Mouse (Mus musculus) urinary bladder, postnatal 14 days (tissue): Measurements from ENCODE around the gene Foxr1.
"Not testable (repeated sequence)": the region's sequence is repeated elsewhere in the genome, so short reads cannot be mapped to it uniquely, and the experiment has no call there.

Source experiments
- DNase-seq: peaks from one replicate; pipeline ENCODE4 v3.0.0; 2021; ENCODE audit warnings: low spot score

The Foxr1 gene

GRCm38 (mm10) chr9:44417156-44417891, 23.6 kb downstream of the Foxr1 start:
- no peak for DNase-seq

DNA sequence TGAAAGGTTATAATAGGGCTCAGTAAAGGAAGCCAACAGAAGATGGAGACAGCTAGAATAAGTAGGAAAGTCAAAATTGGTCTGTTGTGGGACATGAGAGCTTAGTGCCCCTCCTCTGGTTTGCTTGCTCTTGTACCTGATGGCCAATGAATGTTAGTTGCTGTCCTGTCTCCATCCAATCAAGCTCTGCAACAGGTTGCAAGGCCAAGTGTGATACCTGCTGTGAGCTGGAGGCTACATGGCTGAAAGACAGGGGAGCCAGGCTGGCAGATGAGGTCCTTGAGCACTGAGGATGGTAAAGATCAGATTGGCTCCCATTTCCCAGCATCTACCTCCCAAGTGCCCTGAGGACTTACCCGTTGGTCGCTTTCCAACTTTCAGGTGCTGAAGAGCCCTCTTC, 28.2 kb downstream of the Foxr1 start:
- no peak for DNase-seq

DNA sequence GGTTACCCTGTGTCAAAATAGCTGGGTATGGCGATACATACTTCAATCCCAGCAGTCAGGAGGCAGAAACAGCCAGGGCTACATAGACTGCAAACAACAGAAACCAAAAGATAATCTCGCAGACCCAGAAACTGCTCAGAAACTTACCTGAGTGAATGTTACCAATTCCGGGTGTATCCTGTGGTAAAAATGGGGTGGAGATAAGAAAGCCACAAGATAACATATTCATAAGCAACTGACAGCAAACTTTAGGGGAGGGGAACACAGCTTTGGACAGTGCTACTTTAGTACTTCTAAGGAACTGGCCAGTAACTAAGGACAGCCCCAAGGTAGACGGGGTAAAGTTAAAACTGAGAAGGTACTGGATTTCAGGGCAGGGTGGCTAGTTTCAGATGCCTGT, 28.6 kb downstream of the Foxr1 start:
- no peak for DNase-seq

- DNase-seq = no peak
These were observed 29.3 kb downstream of the Foxr1 start for GRCm38 (mm10) chr9:44411601-44412130.

DNA sequence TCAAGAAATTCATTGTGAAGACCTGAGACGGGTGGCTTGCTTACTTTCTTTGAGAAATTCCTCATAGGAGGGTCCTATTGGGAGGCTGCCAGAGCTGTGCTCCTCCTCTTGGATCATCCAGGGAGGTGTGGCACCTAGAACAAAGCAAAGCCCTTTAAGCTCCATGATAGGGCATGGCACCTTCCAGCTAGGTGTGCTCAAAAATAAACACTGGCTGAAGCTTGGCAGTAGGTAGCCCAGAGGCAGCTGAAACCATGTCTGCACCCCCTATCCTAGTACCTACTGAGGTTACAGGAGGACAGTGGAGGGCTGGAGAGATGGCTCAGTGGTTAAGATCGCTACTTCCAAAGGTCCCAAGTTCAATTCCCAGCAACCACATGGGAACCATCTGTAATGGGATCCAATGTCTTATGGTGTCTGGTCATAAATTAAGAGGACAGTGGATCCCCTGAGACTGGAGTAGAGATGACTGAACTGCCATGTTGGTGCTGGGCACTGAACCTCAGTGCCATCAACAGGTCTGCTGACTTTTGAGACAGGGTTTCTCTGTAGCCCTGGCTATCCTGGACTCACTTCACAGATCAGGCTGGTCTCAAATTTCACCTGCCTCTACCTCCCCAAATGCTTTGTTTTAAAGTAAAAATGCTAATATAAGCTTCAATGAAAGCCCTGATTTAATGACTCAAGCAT, 30.1 kb downstream of the Foxr1 start:
- DNase-seq = no peak

GRCm38 (mm10) chr9:44408693-44409092, 32.2 kb downstream of the Foxr1 start:
- DNase-seq = not testable (repeated sequence)

GRCm38 (mm10) chr9:44407752-44408097, 33.2 kb downstream of the Foxr1 start:
- DNase-seq = no peak

DNA sequence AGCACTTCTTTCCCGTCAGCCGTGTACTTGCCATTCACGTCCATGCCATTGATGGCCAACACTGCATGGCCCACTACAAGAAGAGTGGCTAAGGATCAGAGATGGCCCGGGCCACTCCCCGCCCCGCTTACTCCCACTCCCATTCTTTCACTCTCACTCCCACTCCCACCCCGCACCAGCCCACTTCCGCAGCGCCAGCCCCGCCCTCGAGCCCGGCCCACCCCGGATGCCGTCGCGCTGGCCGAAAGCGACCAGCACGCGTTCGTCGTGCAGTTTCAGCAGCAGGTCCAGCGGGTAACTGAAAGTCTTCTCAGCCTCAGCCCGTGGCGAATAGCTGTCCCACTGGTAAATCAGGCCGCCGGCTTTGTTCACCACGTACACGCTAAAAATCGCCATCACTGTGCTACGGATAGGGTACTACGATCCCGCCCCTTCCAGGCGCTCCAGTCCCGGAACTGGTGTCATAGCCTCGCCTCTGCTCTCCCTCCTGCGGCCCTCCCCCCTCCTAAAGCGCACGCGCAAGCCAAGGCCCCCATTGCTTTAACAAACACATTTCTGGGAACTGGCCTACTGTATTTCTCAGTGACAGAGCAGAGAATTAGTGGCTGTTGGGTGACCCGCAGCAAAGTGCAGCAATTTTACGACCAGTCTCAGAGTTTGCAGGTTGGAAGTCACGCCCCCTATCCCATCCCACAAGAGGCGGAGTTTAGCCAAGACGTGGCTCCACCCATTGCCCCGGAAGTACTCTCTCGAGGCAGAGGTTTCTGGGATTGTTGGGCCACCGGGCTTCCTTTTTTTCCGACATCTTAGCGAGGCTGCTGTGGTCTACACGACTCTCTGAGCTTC, 33.8 kb downstream of the Foxr1 start, which contains the start of the genes Rps25 and Trappc4:
TSS of gene Rps25 (plus strand) at position 234 of the 846 bp plus-strand sequence.
TSS of gene Trappc4 (minus strand) at position 695 of the 846 bp plus-strand sequence.
- peak; percentile 93 for DNase-seq

DNA sequence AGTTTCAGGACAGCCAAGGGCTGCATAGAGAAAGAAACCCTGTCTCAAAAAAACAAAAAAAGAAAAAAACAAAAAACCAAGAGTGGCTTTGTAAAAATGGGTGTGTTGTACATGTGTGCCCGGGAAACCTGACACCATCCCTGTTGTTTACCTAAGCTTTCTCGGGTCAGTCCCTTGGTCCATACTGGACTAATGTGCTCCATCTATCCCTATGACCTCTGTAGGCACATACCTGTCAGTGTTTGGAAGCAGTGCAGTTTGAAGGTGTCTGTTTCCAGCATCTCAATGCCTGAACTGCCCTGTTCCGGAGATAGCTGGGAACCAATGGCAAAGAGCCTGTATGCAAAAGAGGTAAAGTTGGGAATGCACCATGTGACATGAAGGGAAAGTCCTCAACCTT, 35.9 kb downstream of the Foxr1 start:
- no peak for DNase-seq

DNA sequence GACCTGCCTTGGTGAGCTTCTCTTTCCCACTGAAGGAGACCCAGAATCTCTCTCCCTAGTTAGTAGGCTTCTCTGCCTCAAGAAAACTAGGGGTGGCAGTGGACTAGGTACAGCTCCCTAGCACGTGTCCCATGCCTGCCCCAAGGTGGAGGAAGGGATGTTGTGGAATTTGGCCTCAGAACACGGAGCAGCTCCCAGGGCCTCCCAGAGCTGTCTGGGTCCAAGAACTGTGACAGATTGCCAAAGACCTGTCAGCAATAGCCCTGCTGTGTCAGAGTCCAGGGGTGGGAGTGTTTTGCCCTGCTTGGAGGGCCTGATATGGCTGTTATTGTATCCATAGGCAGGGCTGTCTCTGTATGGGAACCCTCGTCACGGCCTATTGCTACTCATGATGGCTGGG, 39.9 kb downstream of the Foxr1 start:
- no peak for DNase-seq

DNA sequence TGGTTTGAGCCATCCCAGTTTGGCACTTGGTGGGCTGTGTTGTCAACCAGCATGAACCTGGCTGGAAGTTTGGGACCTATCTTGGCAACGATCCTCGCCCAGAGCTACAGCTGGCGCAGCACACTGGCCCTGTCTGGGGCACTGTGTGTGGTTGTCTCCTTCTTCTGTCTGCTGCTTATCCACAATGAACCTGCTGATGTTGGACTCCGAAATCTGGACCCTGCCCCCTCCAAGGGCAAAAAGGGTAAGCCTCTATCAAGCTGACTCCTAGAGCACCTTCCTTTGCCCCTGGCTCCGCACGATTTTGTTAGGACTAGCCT, 41.2 kb downstream of the Foxr1 start:
- no peak for DNase-seq

- DNase-seq = no peak
These were observed 41.7 kb downstream of the Foxr1 start for GRCm38 (mm10) chr9:44399114-44399794.

- DNase-seq = no peak
These were observed 42.4 kb downstream of the Foxr1 start for GRCm38 (mm10) chr9:44398551-44398950.

- DNase-seq = no peak
These were observed 42.8 kb downstream of the Foxr1 start for GRCm38 (mm10) chr9:44398087-44398486.

- DNase-seq = peak; percentile 98
These were observed 44.1 kb downstream of the Foxr1 start, which contains the start of gene Slc37a4 for GRCm38 (mm10) chr9:44396684-44397411. TSS of gene Slc37a4 (plus strand) at chr9:44396852.

DNA sequence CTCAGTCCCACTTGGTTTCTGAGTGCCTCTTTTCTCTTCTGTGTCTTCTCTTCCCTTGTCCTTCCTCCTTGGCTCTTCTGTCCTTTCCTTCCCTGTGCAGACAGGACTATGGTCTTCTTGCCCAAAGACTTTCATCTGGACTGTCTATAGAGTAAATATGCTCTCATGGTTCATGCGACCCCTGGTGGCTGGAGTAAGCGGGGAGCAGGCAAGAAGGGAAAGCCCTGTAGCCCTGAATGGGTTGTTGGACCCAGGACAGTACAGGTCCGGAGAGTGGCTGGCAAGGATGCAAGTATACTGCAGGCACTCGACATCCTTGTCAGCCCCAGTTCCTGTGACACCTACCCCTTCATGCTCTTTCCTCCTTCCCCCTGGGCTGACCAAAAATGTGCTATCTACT, 49.5 kb downstream of the Foxr1 start:
- DNase-seq = peak; percentile 85

DNA sequence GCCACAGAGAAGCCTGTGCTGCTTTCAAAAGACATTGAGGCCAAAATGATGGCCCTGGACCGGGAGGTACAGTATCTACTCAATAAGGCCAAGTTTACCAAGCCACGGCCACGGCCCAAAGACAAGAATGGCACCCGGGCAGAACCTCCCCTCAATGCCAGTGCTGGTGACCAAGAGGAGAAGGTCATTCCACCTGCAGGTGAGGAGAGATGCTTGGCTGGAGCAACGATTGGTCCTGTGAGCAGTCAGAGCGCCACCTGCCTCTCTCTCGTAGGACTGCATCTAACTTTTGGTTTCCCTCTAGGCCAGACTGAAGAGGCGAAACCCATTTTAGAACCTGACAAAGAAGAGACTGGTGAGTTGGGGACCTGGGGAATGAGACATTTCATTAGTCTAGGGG, 51.7 kb downstream of the Foxr1 start:
- peak; percentile 44 for DNase-seq

DNA sequence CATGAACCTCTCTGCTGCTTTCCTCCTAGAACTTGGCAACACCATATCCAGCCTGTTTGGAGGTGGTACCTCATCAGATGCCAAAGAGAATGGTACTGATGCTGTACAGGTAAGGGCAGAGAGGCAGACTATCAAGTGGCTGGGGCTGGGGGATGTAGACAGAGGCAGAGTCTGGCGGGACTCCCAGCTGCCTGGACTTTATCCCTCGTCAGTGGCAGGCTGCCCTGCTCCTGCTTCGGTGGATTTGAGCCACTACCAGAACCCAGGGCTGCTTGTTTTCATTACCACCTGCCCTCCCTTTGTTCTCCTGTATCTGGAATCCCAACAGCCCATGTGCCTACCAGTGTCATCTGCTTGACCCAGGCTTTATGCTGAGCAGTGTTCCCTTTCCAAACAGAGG, 53.7 kb downstream of the Foxr1 start:
- DNase-seq = no peak

- DNase-seq = no peak
These were observed 56.3 kb downstream of the Foxr1 start for GRCm38 (mm10) chr9:44384596-44384995.
